Mouse (Mus musculus) heart, adult 2 months (tissue): ENCODE data around the gene Dclre1c.

Experiments
- CTCF ChIP-seq: fragments of 200-600 bp; IDR thresholded peaks from 2 replicates; pipeline ENCODE4 v1.8.1; 2022; ENCODE audit warnings: antibody characterized with exemption, mild to moderate bottlenecking, moderate library complexity
- EP300 ChIP-seq: fragments of 200-500 bp; IDR thresholded peaks from 2 replicates; pipeline ENCODE4 v1.6.1; 2011; ENCODE audit warnings: low read depth, low read length, control low read depth; ENCODE audit not compliant: insufficient read depth

DNA sequence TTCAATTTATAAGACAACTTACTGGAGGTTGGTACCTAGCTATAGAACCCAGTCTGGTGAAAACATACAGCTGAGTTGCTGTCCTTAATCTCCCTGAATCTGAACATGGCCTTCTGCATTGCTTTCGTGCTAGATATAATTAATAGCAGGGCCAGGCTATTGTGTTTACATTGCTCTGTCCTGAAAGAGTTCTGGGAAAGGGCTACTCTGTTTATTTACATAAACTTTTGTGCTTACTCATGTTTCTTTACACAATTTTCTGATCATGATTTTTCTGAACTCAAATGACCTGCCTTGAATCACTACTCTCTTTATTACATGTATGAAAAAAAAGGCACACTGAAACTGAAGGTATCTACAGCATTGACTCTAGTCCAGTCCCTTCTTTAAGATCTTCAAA, 8.3 kb upstream of the Dclre1c start:
- TF ChIP-seq EP300 (no peak), CTCF (no peak)
